Mouse (Mus musculus) forebrain, embryonic 10.5 days (tissue): ENCODE results near the gene Tas2r143. TPM values are rescaled to one million over a fixed set of nuclear protein-coding genes. Genes with fewer than 3 reads are reported as not detected.
A peak's percentile ranks its signal among the peaks of the same experiment; 100 is the strongest.

Experiments
- DNase-seq: peaks from one replicate; pipeline ENCODE4 v3.0.0-alpha.2; 2017; ENCODE audit warnings: low spot score; ENCODE audit errors: extremely low spot score
- H3K27ac ChIP-seq: fragments of 300-500 bp; sonication (generic); 2 replicates; pipeline ENCODE4 v1.5.1; 2016; ENCODE audit warnings: mild to moderate bottlenecking
- H3K27me3 ChIP-seq: fragments of 300-500 bp; sonication (generic); 2 replicates; pipeline ENCODE4 v1.6.1; 2016; ENCODE audit warnings: mild to moderate bottlenecking; ENCODE audit not compliant: poor library complexity, severe bottlenecking
- H3K36me3 ChIP-seq: fragments of 300-500 bp; sonication (generic); replicated peaks from 2 replicates; pipeline ENCODE4 v1.6.1; 2016; ENCODE audit warnings: mild to moderate bottlenecking, moderate library complexity
- H3K4me1 ChIP-seq: fragments of 300-500 bp; sonication (generic); 2 replicates; pipeline ENCODE4 v1.6.1; 2016
- H3K4me3 ChIP-seq: fragments of 300-500 bp; sonication (generic); 2 replicates; pipeline ENCODE4 v1.5.1; 2016; ENCODE audit warnings: mild to moderate bottlenecking, moderate library complexity
- H3K9me3 ChIP-seq: fragments of 300-500 bp; sonication (generic); 2 replicates; pipeline ENCODE4 v1.6.1; 2016; ENCODE audit warnings: mild to moderate bottlenecking, moderate library complexity
- WGBS: fragments of 180-500 bp; shearing (Covaris S2); methylation state at CpG from one replicate; pipeline ENCODE4 v1.1.7; 2016; 5-methylcytosine and 5-hydroxymethylcytosine counted together
- polyA plus RNA-seq: library from polyadenylated mRNA; unstranded; fragments of >200 nt; fragmentation: Nextera tagmentation; extraction: Ambion mirVana; gene quantifications from 2 replicates; pipeline ENCODE4 v1.2.1, GENCODE M21; 2016

The Tas2r143 gene
- not detected in 2 replicates for polyA plus RNA-seq

DNA sequence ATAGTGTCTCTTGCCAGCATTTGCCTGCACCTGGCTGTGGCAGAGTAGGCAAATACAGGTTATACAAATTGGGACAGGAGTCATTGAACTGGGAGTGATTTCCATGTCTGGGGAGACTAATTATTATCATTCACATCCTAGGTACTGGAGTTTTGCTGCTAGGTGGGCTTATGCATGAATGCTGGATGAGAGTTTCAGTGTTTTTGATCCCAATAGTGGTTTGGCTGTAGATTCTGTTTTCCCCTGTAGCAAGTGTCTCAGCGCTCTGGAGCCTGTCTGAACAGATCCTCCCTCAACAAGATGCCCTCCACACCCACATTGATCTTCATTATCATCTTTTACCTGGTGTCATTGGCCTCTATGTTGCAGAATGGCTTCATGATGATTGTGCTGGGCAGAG is at the start of gene Tas2r143:
Gene Tas2r143 (plus strand): TSS at position 301 of the 400 bp plus-strand sequence.
- no peaks in the 10 kb centered on the region for H3K9me3 ChIP-seq
- 90% methylated on average over 1 of the region's 1 CpGs for WGBS
- no peak within 1 kb of the TSS for H3K4me3 ChIP-seq
- H3K4me1 ChIP-seq: no peaks in the 10 kb centered on the region
- DNase-seq: no peak
- H3K27ac ChIP-seq: no peak within 1 kb of the TSS
- no peaks in the 10 kb centered on the region for H3K27me3 ChIP-seq
- no peaks in the 10 kb centered on the region for H3K36me3 ChIP-seq

DNA sequence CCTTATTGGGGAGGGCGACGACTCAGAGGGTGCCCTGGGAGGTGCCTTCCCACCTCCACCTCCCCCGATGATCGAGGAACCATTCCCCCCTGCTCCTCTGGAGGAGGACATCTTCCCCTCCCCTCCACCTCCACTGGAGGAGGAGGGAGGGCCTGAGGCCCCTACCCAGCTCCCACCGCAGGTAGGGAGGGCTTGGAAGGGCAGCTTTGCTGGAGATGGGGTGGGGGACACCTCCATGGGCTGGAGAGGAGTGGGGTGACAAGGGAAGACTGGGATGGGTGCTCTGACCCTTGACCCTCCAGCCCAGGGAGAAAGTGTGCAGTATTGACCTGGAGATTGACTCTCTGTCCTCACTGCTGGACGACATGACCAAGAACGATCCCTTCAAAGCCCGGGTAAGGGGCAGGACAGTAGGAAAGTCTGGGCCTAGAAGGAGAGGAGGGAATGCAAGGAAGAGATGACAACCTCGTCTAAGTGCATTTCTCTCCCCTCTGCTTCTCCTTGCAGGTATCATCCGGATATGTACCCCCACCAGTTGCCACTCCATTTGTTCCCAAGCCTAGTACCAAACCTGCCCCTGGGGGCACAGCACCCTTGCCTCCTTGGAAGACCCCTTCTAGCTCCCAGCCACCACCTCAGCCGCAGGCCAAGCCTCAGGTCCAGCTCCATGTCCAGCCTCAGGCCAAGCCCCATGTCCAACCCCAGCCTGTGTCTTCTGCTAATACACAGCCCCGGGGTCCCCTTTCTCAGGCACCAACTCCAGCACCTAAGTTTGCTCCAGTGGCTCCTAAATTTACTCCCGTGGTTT is 48.9 kb upstream of the Tas2r143 start:
- Histone ChIP-seq H3K27me3 (no peaks in the 10 kb centered on the region), H3K4me3 (peak overlapping the region; percentile 88), H3K4me1 (peaks cover 45% of the 10 kb centered on the region), H3K9me3 (no peaks in the 10 kb centered on the region), H3K27ac (peak overlapping the region; percentile 97), H3K36me3 (peaks cover 49% of the 10 kb centered on the region)
- WGBS: 47% methylated on average over 13 of the region's 13 CpGs
- no peak for DNase-seq

DNA sequence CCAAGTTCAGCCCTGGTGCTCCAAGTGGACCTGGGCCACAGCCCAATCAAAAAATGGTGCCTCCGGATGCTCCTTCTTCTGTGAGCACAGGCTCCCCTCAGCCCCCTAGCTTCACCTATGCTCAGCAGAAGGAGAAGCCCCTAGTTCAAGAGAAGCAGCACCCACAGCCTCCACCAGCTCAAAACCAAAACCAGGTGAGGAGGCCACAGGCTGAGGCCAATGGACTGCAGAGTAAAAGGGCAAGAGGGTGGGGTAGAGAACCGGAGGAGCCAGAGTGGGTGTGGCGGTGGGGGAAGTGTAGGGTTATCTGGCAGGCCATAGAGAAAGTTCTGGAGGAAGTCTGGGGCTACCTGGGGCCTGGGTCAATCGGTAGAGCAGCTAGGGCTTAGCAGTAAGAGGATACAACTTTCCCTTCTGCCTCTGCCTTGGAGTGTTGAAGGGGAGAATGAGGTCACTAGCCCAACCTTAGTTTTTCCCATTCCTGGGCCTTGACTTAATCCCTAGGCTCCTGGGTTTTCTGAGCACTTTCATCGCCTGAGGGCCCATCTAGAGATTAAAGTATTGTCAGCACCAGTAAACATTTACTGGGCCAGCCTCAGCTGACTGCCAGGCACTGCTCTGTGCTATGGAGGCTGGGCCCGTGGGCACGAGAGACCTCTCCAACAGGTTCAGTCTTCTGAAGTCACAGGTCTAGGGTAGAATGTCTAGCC is 48.1 kb upstream of the Tas2r143 start:
- H3K27me3 ChIP-seq: no peaks in the 10 kb centered on the region
- H3K36me3 ChIP-seq: peaks cover 56% of the 10 kb centered on the region
- peak overlapping the region; percentile 88; the same call in 1 of the 2 replicates for H3K4me3 ChIP-seq
- peaks cover 45% of the 10 kb centered on the region for H3K4me1 ChIP-seq
- H3K27ac ChIP-seq: peak overlapping the region; percentile 97; the same call in 1 of the 2 replicates
- DNase-seq: no peak
- WGBS: 90% methylated on average over 7 of the region's 7 CpGs
- H3K9me3 ChIP-seq: no peaks in the 10 kb centered on the region

- H3K27ac ChIP-seq: no peak overlapping the region
- 95% methylated on average over 1 of the region's 1 CpGs for WGBS
- no peaks in the 10 kb centered on the region for H3K9me3 ChIP-seq
- H3K36me3 ChIP-seq: peaks cover 62% of the 10 kb centered on the region
- H3K27me3 ChIP-seq: no peaks in the 10 kb centered on the region
- H3K4me3 ChIP-seq: no peak overlapping the region
- DNase-seq: no peak
- H3K4me1 ChIP-seq: peaks cover 45% of the 10 kb centered on the region
Measured at GRCm38 (mm10) chr6:42352486-42352846, 47.6 kb upstream of the Tas2r143 start.

- H3K36me3 ChIP-seq: peaks cover 69% of the 10 kb centered on the region
- H3K9me3 ChIP-seq: no peaks in the 10 kb centered on the region
- WGBS: 89% methylated on average over 8 of the region's 8 CpGs
- H3K4me1 ChIP-seq: peaks cover 44% of the 10 kb centered on the region
- H3K4me3 ChIP-seq: no peak overlapping the region
- H3K27me3 ChIP-seq: no peaks in the 10 kb centered on the region
- no peak overlapping the region for H3K27ac ChIP-seq
- no peak for DNase-seq
Measured at GRCm38 (mm10) chr6:42353180-42353579, 46.9 kb upstream of the Tas2r143 start.

- Histone ChIP-seq H3K36me3 (peaks cover 81% of the 10 kb centered on the region), H3K4me1 (peaks cover 33% of the 10 kb centered on the region), H3K9me3 (no peaks in the 10 kb centered on the region), H3K4me3 (no peak overlapping the region), H3K27ac (no peak overlapping the region), H3K27me3 (no peaks in the 10 kb centered on the region)
- WGBS: 87% methylated on average over 11 of the region's 11 CpGs
- DNase-seq: no peak
Measured at GRCm38 (mm10) chr6:42354076-42355019, 45.7 kb upstream of the Tas2r143 start.

- Histone ChIP-seq H3K36me3 (peaks cover 91% of the 10 kb centered on the region), H3K9me3 (no peaks in the 10 kb centered on the region), H3K4me3 (no peak overlapping the region), H3K27ac (no peak overlapping the region), H3K27me3 (no peaks in the 10 kb centered on the region), H3K4me1 (peaks cover 30% of the 10 kb centered on the region)
- DNase-seq: no peak
- 95% methylated on average over 6 of the region's 6 CpGs for WGBS
Measured at GRCm38 (mm10) chr6:42355366-42355765, 44.7 kb upstream of the Tas2r143 start.

- Histone ChIP-seq H3K36me3 (peaks cover 97% of the 10 kb centered on the region), H3K27ac (no peak overlapping the region), H3K4me3 (no peak overlapping the region), H3K4me1 (peaks cover 23% of the 10 kb centered on the region), H3K9me3 (no peaks in the 10 kb centered on the region), H3K27me3 (no peaks in the 10 kb centered on the region)
- no peak for DNase-seq
- WGBS: 95% methylated on average over 13 of the region's 13 CpGs
Measured at GRCm38 (mm10) chr6:42355794-42356600, 44.0 kb upstream of the Tas2r143 start.

GRCm38 (mm10) chr6:42356913-42357312 is 43.1 kb upstream of the Tas2r143 start:
- Histone ChIP-seq H3K4me1 (peaks cover 14% of the 10 kb centered on the region), H3K36me3 (peaks cover 96% of the 10 kb centered on the region), H3K4me3 (no peak overlapping the region), H3K27ac (no peak overlapping the region), H3K9me3 (no peaks in the 10 kb centered on the region), H3K27me3 (no peaks in the 10 kb centered on the region)
- 98% methylated on average over 5 of the region's 5 CpGs for WGBS
- no peak for DNase-seq

DNA sequence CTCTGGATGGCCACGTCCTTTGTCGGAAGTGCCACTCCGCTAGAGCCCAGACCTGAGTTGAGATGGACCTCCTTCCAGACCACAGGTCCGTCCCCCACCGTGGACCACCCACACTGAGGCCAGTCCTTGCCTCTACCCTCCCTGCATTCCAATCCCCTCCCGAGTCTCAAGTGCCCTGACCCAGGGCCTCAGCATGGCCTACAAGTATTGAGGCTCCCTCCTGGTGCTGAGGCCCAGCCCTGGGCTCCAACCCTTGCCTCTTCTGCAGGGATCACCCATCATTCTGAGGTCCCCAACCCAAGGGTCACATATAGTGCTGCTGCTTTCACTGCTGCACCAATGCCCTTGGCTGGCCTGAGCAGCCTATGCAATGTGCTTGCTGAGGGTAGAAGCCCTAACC is 42.1 kb upstream of the Tas2r143 start:
- peaks cover 16% of the 10 kb centered on the region for H3K4me1 ChIP-seq
- H3K4me3 ChIP-seq: no peak overlapping the region
- peaks cover 87% of the 10 kb centered on the region for H3K36me3 ChIP-seq
- no peak overlapping the region for H3K27ac ChIP-seq
- 81% methylated on average over 6 of the region's 6 CpGs for WGBS
- H3K27me3 ChIP-seq: no peaks in the 10 kb centered on the region
- no peak for DNase-seq
- no peaks in the 10 kb centered on the region for H3K9me3 ChIP-seq

DNA sequence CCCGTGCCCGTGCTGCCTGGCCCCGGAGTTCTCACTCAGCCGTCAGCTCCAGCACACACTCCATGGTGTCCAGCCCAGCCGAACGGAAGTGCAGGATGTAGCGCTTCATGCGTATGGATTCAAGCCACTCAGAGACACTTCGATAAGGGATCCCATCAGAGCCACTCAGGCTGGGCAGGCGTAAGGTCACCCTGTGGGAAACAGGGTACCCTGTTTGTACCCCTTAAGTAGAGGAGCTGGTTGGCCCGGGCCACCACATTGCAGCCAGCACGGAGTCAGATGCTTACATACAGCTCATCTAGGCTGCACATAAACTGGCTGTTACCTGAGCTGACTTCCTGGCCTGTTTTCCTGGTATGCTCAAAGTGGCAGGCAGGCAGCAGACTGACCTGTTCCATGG is 41.1 kb upstream of the Tas2r143 start:
- no peak for DNase-seq
- Histone ChIP-seq H3K4me3 (no peak overlapping the region), H3K36me3 (peaks cover 77% of the 10 kb centered on the region), H3K4me1 (peaks cover 12% of the 10 kb centered on the region), H3K27ac (no peak overlapping the region), H3K27me3 (no peaks in the 10 kb centered on the region), H3K9me3 (no peaks in the 10 kb centered on the region)
- 95% methylated on average over 12 of the region's 12 CpGs for WGBS
